Mouse (Mus musculus) liver, adult 2 months (tissue): ENCODE data around the gene Alyref2.

Source experiments
- CTCF ChIP-seq: fragments of 200-500 bp; IDR thresholded peaks from 2 replicates; pipeline ENCODE4 v1.5.1; 2011; ENCODE audit warnings: low read depth, low read length, control low read depth
- POLR2A ChIP-seq: fragments of 200-500 bp; IDR thresholded peaks from 2 replicates; pipeline ENCODE4 v1.6.1; 2011; ENCODE audit warnings: low read length, control low read depth; ENCODE audit not compliant: insufficient read depth; ENCODE audit errors: extremely low read depth

GRCm38 (mm10) chr1:171460551-171461503 lies 42.5 kb upstream of the Alyref2 start:
- TF ChIP-seq CTCF (no peak), POLR2A (no peak)
